Mouse (Mus musculus): ENCODE measurements around the gene Adam8. TPM values are rescaled to one million over a fixed set of nuclear protein-coding genes. Genes with fewer than 3 reads are reported as not detected.
A peak's percentile ranks its signal among the peaks of the same experiment; 100 is the strongest.

Adam8 gene
- polyA plus RNA-seq, 1 experiment from 2014 or later = 0.85 TPM

DNA sequence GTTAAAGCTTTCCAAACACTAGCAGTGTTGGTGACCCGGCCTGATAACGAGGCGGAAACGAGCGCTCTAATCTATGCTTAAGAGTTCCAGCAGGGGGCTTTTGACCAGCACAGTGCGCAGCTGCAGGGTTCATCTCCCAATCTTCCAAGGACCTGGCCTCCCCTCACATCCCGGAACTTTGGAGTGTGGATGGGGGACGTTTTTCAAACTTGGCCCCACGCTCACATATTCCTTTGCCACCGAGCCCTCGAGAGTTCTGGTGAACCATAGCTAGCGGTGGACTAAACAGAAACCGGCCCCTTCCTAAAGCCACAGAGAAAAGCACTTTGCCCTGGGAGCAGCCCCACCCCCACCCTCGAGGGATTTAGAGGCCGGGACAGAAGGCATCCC is 42.5 kb downstream of the Adam8 start:
- H3K27me3 ChIP-seq (ENCODE audit: control insufficient read depth, insufficient read depth, low read length) = no peaks in the 10 kb centered on the region; the same call in 1 of the 2 replicates
- peak; percentile 62 for DNase-seq (ENCODE audit: low spot score)
- peak; percentile 78 for ATAC-seq (ENCODE audit: low FRiP score, low TSS enrichment)
- H3K27ac ChIP-seq (replicated peaks) = peak overlapping the region; percentile 78
- H3K4me2 ChIP-seq (replicated peaks; ENCODE audit: low read depth) = peak overlapping the region; percentile 76
- H3K9me3 ChIP-seq (ENCODE audit: control insufficient read depth, low read length) = no peaks in the 10 kb centered on the region
- TF ChIP-seq CTCF (IDR thresholded peaks at IDR 0.05; ENCODE audit: low read depth) = peak; percentile 71
- TF ChIP-seq EP300 (optimal IDR thresholded peaks at IDR 0.05) = no peak
- 1% methylated on average over 15 of the region's 15 CpGs for WGBS
- no peaks in the 10 kb centered on the region for H3K4me1 ChIP-seq (replicated peaks; ENCODE audit: control insufficient read depth, insufficient read depth)
- peak overlapping the region; percentile 52 for H3K9ac ChIP-seq (ENCODE audit: low read length)
- peak overlapping the region; percentile 60 for H3K4me3 ChIP-seq (ENCODE audit: low read depth, low read length)
- H3K36me3 ChIP-seq (ENCODE audit: control insufficient read depth, insufficient read depth, low read length) = no peaks in the 10 kb centered on the region

DNA sequence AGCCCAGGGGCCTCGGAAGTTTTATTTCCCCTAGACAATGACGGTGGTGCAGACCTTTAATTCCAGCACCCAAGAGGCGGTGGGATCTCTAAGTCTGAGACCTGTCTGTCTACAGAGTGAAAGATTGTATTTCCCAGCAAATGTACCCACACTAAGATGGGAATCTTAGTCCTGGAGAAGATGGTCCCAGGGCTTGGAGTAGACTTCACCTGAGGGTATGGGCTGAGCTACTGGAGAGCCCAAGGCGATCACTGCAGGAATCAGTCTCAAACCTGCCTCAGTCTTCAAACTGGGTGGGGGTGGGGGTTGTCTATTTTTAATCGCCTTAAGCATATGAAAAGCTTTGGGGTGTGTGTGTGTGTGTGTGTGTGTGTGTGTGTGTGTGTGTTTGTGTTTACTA is 46.3 kb downstream of the Adam8 start:
- H3K9me3 ChIP-seq (ENCODE audit: control insufficient read depth, low read length) = no peaks in the 10 kb centered on the region
- no peaks in the 10 kb centered on the region for H3K4me1 ChIP-seq (replicated peaks; ENCODE audit: control insufficient read depth, insufficient read depth)
- H3K36me3 ChIP-seq (ENCODE audit: control insufficient read depth, insufficient read depth, low read length) = no peaks in the 10 kb centered on the region
- ATAC-seq (ENCODE audit: low FRiP score, low TSS enrichment) (no peak), DNase-seq (ENCODE audit: low spot score) (no peak)
- no peak overlapping the region for H3K9ac ChIP-seq (ENCODE audit: low read length)
- WGBS = 54% methylated on average over 5 of the region's 5 CpGs
- H3K27ac ChIP-seq (replicated peaks) = no peak overlapping the region
- H3K4me2 ChIP-seq (replicated peaks; ENCODE audit: low read depth) = no peak overlapping the region
- no peak for TF ChIP-seq CTCF (IDR thresholded peaks at IDR 0.05; ENCODE audit: low read depth)
- peaks cover 6% of the 10 kb centered on the region for H3K27me3 ChIP-seq (ENCODE audit: control insufficient read depth, insufficient read depth, low read length)
- H3K4me3 ChIP-seq (ENCODE audit: low read depth, low read length) = no peak overlapping the region

DNA sequence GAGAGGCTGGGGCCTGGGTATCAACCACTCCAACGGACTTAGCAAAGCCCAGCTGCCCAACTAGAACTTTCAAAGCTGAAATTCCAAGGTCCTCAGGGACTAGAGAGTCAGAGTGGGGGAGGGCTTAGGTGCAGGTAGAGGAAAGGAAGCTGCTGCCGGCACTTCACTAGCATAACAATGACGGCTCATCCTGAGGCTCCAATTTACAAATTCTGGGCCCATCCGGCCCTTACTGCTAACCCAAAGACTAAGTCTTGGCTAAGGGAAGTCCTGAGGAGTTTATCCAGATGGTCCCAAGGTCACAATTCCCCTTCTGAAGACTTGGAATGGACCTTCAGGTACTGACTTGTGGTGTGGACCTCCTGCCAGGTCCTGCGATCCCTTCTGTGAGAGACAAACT is 46.8 kb downstream of the Adam8 start:
- TF ChIP-seq CTCF (IDR thresholded peaks at IDR 0.05; ENCODE audit: low read depth) = no peak
- no peak for TF ChIP-seq EP300 (optimal IDR thresholded peaks at IDR 0.05)
- H3K4me3 ChIP-seq (ENCODE audit: low read depth, low read length) = no peak overlapping the region
- ATAC-seq (ENCODE audit: low FRiP score, low TSS enrichment) (no peak), DNase-seq (ENCODE audit: low spot score) (no peak)
- no peak overlapping the region for H3K9ac ChIP-seq (ENCODE audit: low read length)
- WGBS = 36% methylated on average over 5 of the region's 5 CpGs
- H3K27ac ChIP-seq (replicated peaks) = no peak overlapping the region
- H3K27me3 ChIP-seq (ENCODE audit: control insufficient read depth, insufficient read depth, low read length) = peaks cover 6% of the 10 kb centered on the region
- H3K4me1 ChIP-seq (replicated peaks; ENCODE audit: control insufficient read depth, insufficient read depth) = no peaks in the 10 kb centered on the region
- H3K4me2 ChIP-seq (replicated peaks; ENCODE audit: low read depth) = no peak overlapping the region
- H3K9me3 ChIP-seq (ENCODE audit: control insufficient read depth, low read length) = no peaks in the 10 kb centered on the region
- H3K36me3 ChIP-seq (ENCODE audit: control insufficient read depth, insufficient read depth, low read length) = no peaks in the 10 kb centered on the region

GRCm38 (mm10) chr7:139944291-139945240 is 47.8 kb downstream of the Adam8 start:
- ATAC-seq (ENCODE audit: low FRiP score, low TSS enrichment) = peak; percentile 45; the same call in 1 of the 2 replicates
- H3K4me2 ChIP-seq (replicated peaks; ENCODE audit: low read depth) = peak overlapping the region; percentile 52
- no peaks in the 10 kb centered on the region for H3K9me3 ChIP-seq (ENCODE audit: control insufficient read depth, low read length)
- no peaks in the 10 kb centered on the region for H3K36me3 ChIP-seq (ENCODE audit: control insufficient read depth, insufficient read depth, low read length)
- no peaks in the 10 kb centered on the region for H3K4me1 ChIP-seq (replicated peaks; ENCODE audit: control insufficient read depth, insufficient read depth)
- DNase-seq (ENCODE audit: low spot score) = no peak
- peaks cover 6% of the 10 kb centered on the region for H3K27me3 ChIP-seq (ENCODE audit: control insufficient read depth, insufficient read depth, low read length)
- TF ChIP-seq CTCF (IDR thresholded peaks at IDR 0.05; ENCODE audit: low read depth) = no peak
- no peak for TF ChIP-seq EP300 (optimal IDR thresholded peaks at IDR 0.05)
- H3K4me3 ChIP-seq (ENCODE audit: low read depth, low read length) = peak overlapping the region; percentile 37
- H3K9ac ChIP-seq (ENCODE audit: low read length) = peak overlapping the region; percentile 27; the same call in 1 of the 2 replicates
- no peak overlapping the region for H3K27ac ChIP-seq (replicated peaks)
- 6% methylated on average over 68 of the region's 68 CpGs for WGBS

- Histone ChIP-seq H3K27ac (replicated peaks) (no peak within 1 kb of the TSS), H3K9me3 (ENCODE audit: control insufficient read depth, low read length) (no peaks in the 10 kb centered on the region), H3K4me2 (replicated peaks; ENCODE audit: low read depth) (peak within 1 kb of the TSS; percentile 52), H3K4me1 (replicated peaks; ENCODE audit: control insufficient read depth, insufficient read depth) (no peaks in the 10 kb centered on the region), H3K4me3 (ENCODE audit: low read depth, low read length) (peak within 1 kb of the TSS; percentile 37), H3K27me3 (ENCODE audit: control insufficient read depth, insufficient read depth, low read length) (peaks cover 6% of the 10 kb centered on the region), H3K36me3 (ENCODE audit: control insufficient read depth, insufficient read depth, low read length) (no peaks in the 10 kb centered on the region), H3K9ac (ENCODE audit: low read length) (peak within 1 kb of the TSS; percentile 27; the same call in 1 of the 2 replicates)
- WGBS = under 1% methylated on average over 58 of the region's 59 CpGs
- peak; percentile 65 for ATAC-seq (ENCODE audit: low FRiP score, low TSS enrichment)
- TF ChIP-seq EP300 (optimal IDR thresholded peaks at IDR 0.05) = no peak
- TF ChIP-seq CTCF (IDR thresholded peaks at IDR 0.05; ENCODE audit: low read depth) = no peak
- peak; percentile 26 for DNase-seq (ENCODE audit: low spot score)
Observed at GRCm38 (mm10) chr7:139943674-139944281, 48.6 kb downstream of the Adam8 start, which contains the start of gene Utf1. Gene Utf1 (plus strand): TSS chr7:139943789.
